Mouse (Mus musculus) kidney, postnatal 14 days (tissue): Measurements from ENCODE around the gene Snw1.
A peak's percentile ranks its signal among the peaks of the same experiment; 100 is the strongest.
"Not testable (repeated sequence)": the region's sequence is repeated elsewhere in the genome, so short reads cannot be mapped to it uniquely, and the experiment has no call there.

Experiments used
- DNase-seq: peaks from one replicate; pipeline ENCODE4 v3.0.0; 2022; ENCODE audit warnings: mixed read lengths

Snw1 gene

GRCm38 (mm10) chr12:87471964-87472786 lies at the start of gene Snw1:
TSS of gene Snw1 (minus strand) at chr12:87472274.
- DNase-seq = peak; percentile 96

- peak; percentile 2 for DNase-seq
Observed at GRCm38 (mm10) chr12:87519616-87520015, 47.5 kb upstream of the Snw1 start.

DNA sequence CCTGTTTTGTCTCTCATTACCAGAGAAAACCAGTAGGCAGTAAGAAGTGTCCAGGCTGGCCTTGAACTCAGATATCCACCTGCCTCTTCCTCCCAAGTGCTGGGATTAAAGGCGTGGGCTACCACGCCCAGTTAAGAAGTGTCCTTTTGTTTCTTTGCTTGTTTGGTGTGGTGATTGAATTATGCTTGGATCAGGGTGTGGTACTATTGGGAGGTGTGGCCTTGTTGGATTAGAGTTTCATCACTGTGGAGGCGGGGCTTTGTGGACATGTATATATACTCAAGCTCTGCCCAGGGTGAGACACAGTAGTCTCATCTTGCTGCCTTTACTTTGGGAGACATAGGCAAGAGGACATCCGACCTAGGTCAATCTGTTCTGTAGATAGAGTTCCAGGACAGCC lies 41.9 kb upstream of the Snw1 start, which contains the start of gene Gm8300:
Gene Gm8300 (plus strand): TSS at position 301 of the 400 bp plus-strand sequence.
- not testable (repeated sequence) for DNase-seq

GRCm38 (mm10) chr12:87494421-87494820 lies 22.3 kb upstream of the Snw1 start, which contains the start of gene Gm5788:
TSS of gene Gm5788 (plus strand) at chr12:87494721.
- not testable (repeated sequence) for DNase-seq

DNA sequence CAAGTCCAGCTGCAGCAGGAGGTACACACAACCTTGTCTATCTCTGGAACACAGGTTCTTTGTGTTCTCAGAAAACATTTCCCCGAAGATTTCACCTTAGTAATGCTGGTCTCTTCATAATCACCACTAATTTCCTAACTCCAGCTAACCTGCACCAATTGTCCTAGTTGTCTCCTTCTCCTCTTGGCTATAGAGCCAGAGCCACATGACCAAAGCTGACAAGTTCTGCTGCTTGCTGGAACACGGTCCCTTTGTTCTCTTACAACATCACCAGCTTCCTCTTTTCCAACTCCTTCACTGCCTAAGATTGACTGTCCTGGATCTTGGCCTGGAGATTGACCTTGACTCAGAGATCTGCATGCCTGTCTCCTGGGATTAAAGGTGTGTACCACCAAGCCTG lies 16.6 kb upstream of the Snw1 start:
- DNase-seq = not testable (repeated sequence)

DNA sequence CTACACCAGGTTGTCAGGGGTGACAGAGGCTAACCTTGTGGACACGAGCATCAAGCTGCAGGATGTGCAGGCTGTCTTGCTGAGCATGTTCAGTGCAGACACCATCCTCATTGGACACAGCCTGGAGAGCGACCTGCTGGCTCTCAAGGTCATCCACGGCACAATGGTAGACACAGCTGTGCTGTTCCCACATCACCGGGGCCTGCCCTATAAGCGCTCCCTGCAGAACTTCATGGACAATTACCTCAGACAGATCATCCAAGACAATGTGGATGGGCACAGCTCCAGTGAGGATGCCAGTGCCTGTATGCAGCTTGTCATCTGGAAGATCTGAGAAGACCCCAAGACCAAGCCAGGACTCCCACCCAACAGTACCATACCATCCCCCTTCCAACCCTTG lies 10.4 kb upstream of the Snw1 start:
- not testable (repeated sequence) for DNase-seq

- no peak for DNase-seq
Observed at GRCm38 (mm10) chr12:87474756-87475155, 2.7 kb upstream of the Snw1 start.

DNA sequence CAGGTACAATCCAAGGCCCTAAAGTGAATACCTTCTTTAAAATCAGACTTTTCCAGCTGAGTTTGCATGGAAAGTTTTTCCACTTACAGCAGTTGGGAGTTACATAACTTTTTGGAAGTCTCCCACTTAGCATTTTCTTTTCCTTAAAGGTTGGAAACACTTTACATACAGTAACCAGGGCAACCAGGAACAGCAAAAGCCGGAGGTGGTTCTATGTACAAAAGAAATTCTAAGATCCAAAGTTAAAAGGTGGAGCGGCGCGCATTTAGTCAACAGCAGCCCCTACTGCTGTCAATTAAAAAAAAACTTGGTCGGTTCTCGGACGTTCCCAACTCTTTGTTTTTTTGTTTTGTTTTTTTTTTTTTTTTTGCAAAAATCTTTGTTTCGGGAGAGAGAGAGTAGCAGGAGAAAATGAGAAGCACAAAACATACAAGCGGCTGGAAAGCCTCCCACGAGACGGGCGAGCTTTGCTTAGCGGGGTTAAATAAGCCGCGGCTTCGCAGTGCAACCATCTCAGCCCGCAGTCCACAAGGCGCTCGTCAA lies 582 bp downstream of the Snw1 start:
- DNase-seq = peak; percentile 26

- no peak for DNase-seq
Observed at GRCm38 (mm10) chr12:87470263-87471136, 1.6 kb downstream of the Snw1 start.

- DNase-seq = no peak
Observed at GRCm38 (mm10) chr12:87464678-87465297, 7.3 kb downstream of the Snw1 start.

- no peak for DNase-seq
Observed at GRCm38 (mm10) chr12:87449456-87449855, 22.6 kb downstream of the Snw1 start.

DNA sequence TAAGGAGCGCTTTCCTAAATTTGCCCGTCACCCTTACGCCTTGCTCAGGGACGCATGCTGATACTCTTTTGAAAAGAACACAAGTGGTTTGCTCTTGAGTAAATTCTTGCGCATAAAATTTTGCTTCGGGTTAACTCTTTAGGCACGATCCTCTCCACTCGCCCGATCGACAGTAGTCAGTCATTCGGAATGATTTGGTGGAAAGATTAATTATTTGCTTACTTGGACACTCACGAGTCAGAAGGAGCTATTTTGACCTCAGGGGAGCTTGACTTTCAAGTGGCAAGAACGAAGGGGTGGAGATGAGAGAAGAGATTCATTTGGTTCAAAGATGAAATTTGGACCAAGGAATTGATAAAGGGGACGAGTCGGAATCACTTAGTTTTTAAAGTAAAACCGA lies 27.9 kb downstream of the Snw1 start:
- DNase-seq = no peak

GRCm38 (mm10) chr12:87443700-87444122 lies 28.4 kb downstream of the Snw1 start, which contains the start of the genes Slirp and Alkbh1:
TSS of gene Slirp (plus strand) at chr12:87443896.
TSS of gene Alkbh1 (minus strand) at chr12:87444017.
- DNase-seq = peak; percentile 93

- DNase-seq = no peak
Observed at GRCm38 (mm10) chr12:87443115-87443699, 28.9 kb downstream of the Snw1 start.

DNA sequence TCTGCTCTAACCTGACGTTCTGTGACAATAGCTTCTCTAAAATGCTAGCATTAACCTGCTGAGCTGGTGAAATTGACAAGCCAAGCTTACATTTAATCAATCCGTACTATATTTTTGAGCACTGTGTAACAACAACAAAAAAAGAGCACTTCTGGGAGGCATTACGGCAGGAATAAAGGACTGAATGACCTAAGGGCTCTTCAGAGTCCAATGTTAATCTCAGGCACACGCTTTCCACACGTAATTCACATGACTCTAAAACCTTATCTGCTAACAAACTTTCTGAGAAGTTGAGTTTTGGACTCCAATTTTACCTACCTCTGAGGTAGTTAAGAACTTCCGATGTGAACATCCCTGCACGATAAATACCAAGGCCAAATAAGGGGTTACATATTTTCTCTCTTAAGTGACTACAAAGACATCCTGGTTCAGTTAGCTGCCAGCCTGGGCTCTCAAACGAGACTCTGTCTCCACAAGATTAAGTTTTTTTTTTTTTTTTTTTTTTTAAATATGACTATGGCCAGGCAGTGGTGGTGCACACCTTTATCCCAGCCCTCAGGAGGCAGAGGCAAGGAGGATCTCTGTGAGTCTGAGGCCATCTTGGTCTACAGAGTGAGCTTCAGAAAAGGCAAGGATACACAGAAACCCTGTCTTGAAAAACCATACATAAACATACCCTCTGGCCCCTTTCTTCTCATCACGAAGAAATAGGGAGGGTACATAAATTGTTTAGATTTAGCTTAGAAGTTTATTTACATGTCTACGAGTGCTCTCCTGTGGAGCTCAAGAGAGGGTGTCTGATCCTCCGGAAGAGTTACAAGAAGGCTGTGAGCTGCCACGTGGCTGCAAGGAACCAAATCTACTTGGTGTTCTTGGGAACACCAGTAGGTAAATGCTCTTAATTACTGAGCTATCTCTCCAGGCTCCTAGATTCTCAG lies 29.6 kb downstream of the Snw1 start:
- DNase-seq = no peak

- no peak for DNase-seq
Observed at GRCm38 (mm10) chr12:87428885-87429284, 43.2 kb downstream of the Snw1 start.

GRCm38 (mm10) chr12:87428295-87428694 lies 43.8 kb downstream of the Snw1 start:
- DNase-seq = no peak

DNA sequence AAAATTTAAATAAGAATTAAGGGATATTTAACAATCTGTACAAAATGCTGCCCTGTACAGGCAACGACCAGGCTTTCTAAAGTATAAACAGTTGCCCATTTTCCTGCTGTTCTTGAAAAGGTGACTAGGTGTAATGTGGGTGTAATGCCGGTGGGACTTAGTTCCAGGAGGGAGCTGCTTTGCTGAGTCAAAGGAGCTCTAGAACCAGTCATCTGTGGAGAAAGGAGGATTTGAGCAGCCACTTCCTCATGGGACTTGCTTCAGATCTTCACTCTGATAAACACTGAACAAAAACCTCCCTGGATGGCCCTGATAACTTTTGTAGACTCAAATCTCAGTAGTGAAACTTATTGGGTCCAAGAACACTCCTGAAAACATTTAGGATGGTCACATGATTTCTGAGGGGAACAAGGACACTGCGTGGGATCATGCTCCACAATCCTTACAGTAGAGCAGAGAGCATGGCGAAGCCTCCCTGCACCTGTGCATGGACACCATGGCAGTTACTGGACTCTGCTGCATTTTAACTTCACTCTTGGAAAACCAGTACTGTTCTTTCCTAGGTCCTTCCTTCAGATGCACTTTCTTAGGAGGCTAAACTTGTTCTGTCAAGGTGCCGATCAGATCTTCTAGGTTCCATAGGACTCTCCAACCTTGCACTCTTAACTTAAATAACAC lies 45.6 kb downstream of the Snw1 start:
- no peak for DNase-seq

- no peak for DNase-seq
Observed at GRCm38 (mm10) chr12:87424516-87424915, 47.6 kb downstream of the Snw1 start.

- no peak for DNase-seq
Observed at GRCm38 (mm10) chr12:87423700-87424099, 48.4 kb downstream of the Snw1 start.
